Comparison of ENCODE assay signal across 27 mouse cellular contexts in the genomic region with DNA sequence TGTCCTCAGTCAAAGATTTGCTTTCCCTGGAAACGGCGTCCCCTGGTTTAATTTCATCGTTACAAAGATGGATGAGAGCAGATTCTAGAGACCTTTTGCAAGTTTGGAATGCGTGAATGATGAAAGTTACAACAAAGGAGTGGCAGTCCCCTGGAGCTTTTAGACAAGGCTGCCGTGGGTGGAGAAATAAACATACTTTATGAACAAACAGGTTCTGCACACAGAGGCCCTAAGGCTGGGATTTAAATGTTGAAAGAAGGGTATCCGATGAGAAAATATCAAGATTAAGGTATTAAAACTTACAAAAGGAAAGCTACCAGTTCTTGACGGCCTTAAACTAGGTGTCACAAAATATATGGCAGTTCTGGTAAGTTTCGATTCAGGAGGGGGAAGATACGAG.
DNase-seq lines count a peak whose midpoint lies in the region; ATAC-seq and TF ChIP-seq lines count a peak whose summit lies in the region.
"Had no signal": no experiment of that assay in that cellular context is flagged by ENCODE, and none has a peak within 500 bp of the region (broad histone marks: within the 10 kb centered on the region; RNA-seq: fewer than 3 reads in every experiment).

No protein-coding gene starts in this region.

- peaks cover 8% of the 10 kb centered on the region for H3K4me1 ChIP-seq in kidney, postnatal 0 days (replicated peaks; ENCODE audit: insufficient read depth, low read length)
- no peaks in the 10 kb centered on the region for H3K4me1 ChIP-seq in kidney, adult 2 months (ENCODE audit: control insufficient read depth, insufficient read depth, low read length)
- H3K4me1 ChIP-seq in embryonic facial prominence, embryonic 13.5 days = peaks cover 31% of the 10 kb centered on the region
- peaks cover 22% of the 10 kb centered on the region for H3K4me1 ChIP-seq in embryonic facial prominence, embryonic 15.5 days
- peaks cover 15% of the 10 kb centered on the region for H3K4me1 ChIP-seq in hindbrain, embryonic 14.5 days (replicated peaks; ENCODE audit: control insufficient read depth, insufficient read depth, low read length)

- no peak overlapping the region for H3K4me2 ChIP-seq in kidney, postnatal 0 days (ENCODE audit: low read length)
- H3K4me2 ChIP-seq in embryonic facial prominence, embryonic 13.5 days = no peak overlapping the region
- H3K4me2 ChIP-seq in embryonic facial prominence, embryonic 15.5 days (replicated peaks) = no peak overlapping the region
- peak overlapping the region; percentile 35 for H3K4me2 ChIP-seq in myocyte (ENCODE audit: low read depth)
- no peak overlapping the region for H3K4me2 ChIP-seq in hindbrain, embryonic 14.5 days (replicated peaks)
- H3K4me2 ChIP-seq: forebrain, embryonic 13.5 days; hindbrain, embryonic 15.5 days; lung, embryonic 14.5 days; midbrain, embryonic 12.5 days had no signal

- no peak for TF ChIP-seq POLR2A in kidney, adult 2 months (IDR thresholded peaks at IDR 0.05; ENCODE audit: low read depth, low read length)
- no peak for TF ChIP-seq POLR2A in myocyte (IDR thresholded peaks at IDR 0.05; ENCODE audit: insufficient read length, low read depth)

- H3K9ac ChIP-seq in kidney, postnatal 0 days (ENCODE audit: low read depth, low read length) = no peak overlapping the region
- no peak overlapping the region for H3K9ac ChIP-seq in embryonic facial prominence, embryonic 13.5 days
- no peak overlapping the region for H3K9ac ChIP-seq in embryonic facial prominence, embryonic 15.5 days
- no peak overlapping the region for H3K9ac ChIP-seq in hindbrain, embryonic 14.5 days
- H3K9ac ChIP-seq: forebrain, embryonic 13.5 days; hindbrain, embryonic 15.5 days; liver, embryonic 15.5 days; lung, embryonic 14.5 days; midbrain, embryonic 12.5 days had no signal

- H3K4me3 ChIP-seq in kidney, postnatal 0 days (replicated peaks; ENCODE audit: low read depth, low read length) = no peak overlapping the region
- H3K4me3 ChIP-seq in kidney, adult 2 months (ENCODE audit: insufficient read depth, low read depth, low read length) = no peak overlapping the region
- H3K4me3 ChIP-seq in embryonic facial prominence, embryonic 13.5 days = no peak overlapping the region
- H3K4me3 ChIP-seq in embryonic facial prominence, embryonic 15.5 days (replicated peaks) = no peak overlapping the region
- H3K4me3 ChIP-seq in myocyte = no peak overlapping the region
- no peak overlapping the region for H3K4me3 ChIP-seq in hindbrain, embryonic 14.5 days (replicated peaks; ENCODE audit: low read length)
- H3K4me3 ChIP-seq: forebrain, embryonic 13.5 days; heart, embryonic 10.5 days; hindbrain, embryonic 15.5 days; liver, embryonic 15.5 days; midbrain, embryonic 12.5 days had no signal

- TF ChIP-seq CTCF in kidney, postnatal 0 days (IDR thresholded peaks at IDR 0.05; ENCODE audit: low read depth) = no peak
- TF ChIP-seq CTCF in kidney, adult 2 months (conservative IDR thresholded peaks at IDR 0.05; ENCODE audit: insufficient read depth, insufficient read length, low read depth, low read length) = no peak

- no peak for ATAC-seq in kidney, postnatal 0 days (replicated peaks; ENCODE audit: low FRiP score, low read depth)
- ATAC-seq in embryonic facial prominence, embryonic 13.5 days (ENCODE audit: insufficient number of reproducible peaks, insufficient read depth, low FRiP score, low TSS enrichment, low read depth) = no peak
- ATAC-seq in embryonic facial prominence, embryonic 15.5 days (ENCODE audit: insufficient number of reproducible peaks, low FRiP score, low TSS enrichment, low read depth) = no peak
- ATAC-seq in hindbrain, embryonic 14.5 days (ENCODE audit: low FRiP score) = no peak
- ATAC-seq: forebrain, embryonic 13.5 days had no signal

- H3K36me3 ChIP-seq in kidney, postnatal 0 days (ENCODE audit: insufficient read depth, low read length) = no peaks in the 10 kb centered on the region
- no peaks in the 10 kb centered on the region for H3K36me3 ChIP-seq in kidney, adult 2 months (ENCODE audit: control insufficient read depth, insufficient read depth, low read length)
- H3K36me3 ChIP-seq in embryonic facial prominence, embryonic 13.5 days = no peaks in the 10 kb centered on the region
- H3K36me3 ChIP-seq in embryonic facial prominence, embryonic 15.5 days = no peaks in the 10 kb centered on the region
- no peaks in the 10 kb centered on the region for H3K36me3 ChIP-seq in myocyte (ENCODE audit: control insufficient read depth, insufficient read depth)
- H3K36me3 ChIP-seq in hindbrain, embryonic 14.5 days (replicated peaks; ENCODE audit: control insufficient read depth, insufficient read depth) = no peaks in the 10 kb centered on the region
- H3K36me3 ChIP-seq: heart, embryonic 10.5 days; hindbrain, embryonic 15.5 days; liver, embryonic 15.5 days; midbrain, embryonic 12.5 days had no signal

- no peak overlapping the region for H3ac ChIP-seq in myocyte (ENCODE audit: control insufficient read depth, insufficient read length)

- H3K79me2 ChIP-seq in myocyte (ENCODE audit: control insufficient read depth, insufficient read depth) = peaks cover 11% of the 10 kb centered on the region

- WGBS in kidney, postnatal 0 days = 32% methylated on average over 9 of the region's 9 CpGs
- 59% methylated on average over 9 of the region's 9 CpGs for WGBS in kidney, adult 2 months
- 65% methylated on average over 9 of the region's 9 CpGs for WGBS in embryonic facial prominence, embryonic 13.5 days
- 61% methylated on average over 9 of the region's 9 CpGs for WGBS in embryonic facial prominence, embryonic 15.5 days
- 50% methylated on average over 9 of the region's 9 CpGs for WGBS in hindbrain, embryonic 14.5 days

- H3K9me3 ChIP-seq in kidney, postnatal 0 days (replicated peaks; ENCODE audit: low read length) = no peaks in the 10 kb centered on the region
- H3K9me3 ChIP-seq in embryonic facial prominence, embryonic 13.5 days = no peaks in the 10 kb centered on the region
- H3K9me3 ChIP-seq in embryonic facial prominence, embryonic 15.5 days (replicated peaks) = no peaks in the 10 kb centered on the region
- no peaks in the 10 kb centered on the region for H3K9me3 ChIP-seq in hindbrain, embryonic 14.5 days (ENCODE audit: control insufficient read depth, low read length)
- H3K9me3 ChIP-seq: forebrain, embryonic 13.5 days; heart, embryonic 10.5 days; hindbrain, embryonic 15.5 days; liver, embryonic 15.5 days; midbrain, embryonic 12.5 days had no signal

- no peak overlapping the region for H3K27ac ChIP-seq in kidney, postnatal 0 days
- no peak overlapping the region for H3K27ac ChIP-seq in kidney, adult 2 months (ENCODE audit: insufficient read depth, low read depth, low read length)
- peak overlapping the region; percentile 78 for H3K27ac ChIP-seq in embryonic facial prominence, embryonic 13.5 days
- peak overlapping the region; percentile 71 for H3K27ac ChIP-seq in embryonic facial prominence, embryonic 15.5 days (replicated peaks)
- no peak overlapping the region for H3K27ac ChIP-seq in hindbrain, embryonic 14.5 days
- H3K27ac ChIP-seq: forebrain, embryonic 13.5 days; heart, embryonic 10.5 days; hindbrain, embryonic 15.5 days; liver, embryonic 15.5 days; midbrain, embryonic 12.5 days had no signal

- H3K27me3 ChIP-seq in kidney, postnatal 0 days (ENCODE audit: insufficient read depth, low read length) = no peaks in the 10 kb centered on the region
- no peaks in the 10 kb centered on the region for H3K27me3 ChIP-seq in kidney, adult 2 months (replicated peaks; ENCODE audit: control insufficient read depth, insufficient read depth, low read length)
- no peaks in the 10 kb centered on the region for H3K27me3 ChIP-seq in embryonic facial prominence, embryonic 13.5 days
- no peaks in the 10 kb centered on the region for H3K27me3 ChIP-seq in embryonic facial prominence, embryonic 15.5 days
- H3K27me3 ChIP-seq in myocyte (ENCODE audit: control insufficient read depth, insufficient read depth, insufficient read length) = no peaks in the 10 kb centered on the region
- H3K27me3 ChIP-seq in hindbrain, embryonic 14.5 days (ENCODE audit: control insufficient read depth, insufficient read depth, low read length) = no peaks in the 10 kb centered on the region
- H3K27me3 ChIP-seq: forebrain, embryonic 13.5 days; hindbrain, embryonic 15.5 days; liver, embryonic 15.5 days; midbrain, embryonic 12.5 days had no signal

- DNase-seq in kidney, postnatal 0 days (ENCODE audit: low spot score) = peak; percentile 83
- DNase-seq in kidney, adult 2 months = no peak
- DNase-seq in cerebellum, postnatal 4 days (ENCODE audit: low spot score in 2 of 2) = no peak
- no peak for DNase-seq in thymus, postnatal 14 days
- no peak for DNase-seq in hindbrain, embryonic 14.5 days (ENCODE audit: low spot score)
- DNase-seq: adrenal gland, adult 2 months; adrenal gland, postnatal 36 days; cerebellum, adult 18-20 months; cerebellum, postnatal 10 days; gastrocnemius, postnatal 14 days; heart, adult 11 months; heart, postnatal 36 days; kidney, adult 9 months; kidney, postnatal 36 days; layer of hippocampus, postnatal 36 days; left cerebral cortex, postnatal 4 days; lung, embryonic 14.5 days; lung, postnatal 14 days; right cerebral cortex, postnatal 25 days had no signal

TF ChIP-seq in myocyte, 11 proteins besides CTCF, POLR2A, EP300 and RAD21:
- no peak for TF ChIP-seq POLR2AphosphoS2 (IDR thresholded peaks at IDR 0.05; ENCODE audit: insufficient read length, low read depth)
- TF ChIP-seq TCF12 (IDR thresholded peaks at IDR 0.05; ENCODE audit: insufficient read depth, poor library complexity, severe bottlenecking) = no peak
- TF ChIP-seq MYOG (IDR thresholded peaks at IDR 0.05; ENCODE audit: control insufficient read depth in 1 of 3, insufficient read depth in 1 of 3, insufficient read length in 2 of 3, low read depth in 2 of 3) = no peak

Comparison
In these comparisons a context has a peak if more than half of its experiments do, and no peak if none do; other contexts are left out.
1. H3K27ac ChIP-seq: peak in embryonic facial prominence, embryonic 13.5 days (single experiment) and embryonic facial prominence, embryonic 15.5 days (single experiment); none in kidney, postnatal 0 days (single experiment), kidney, adult 2 months (single experiment) and hindbrain, embryonic 14.5 days (single experiment).